ENCODE assay signal across 29 mouse cellular contexts in the genomic region with DNA sequence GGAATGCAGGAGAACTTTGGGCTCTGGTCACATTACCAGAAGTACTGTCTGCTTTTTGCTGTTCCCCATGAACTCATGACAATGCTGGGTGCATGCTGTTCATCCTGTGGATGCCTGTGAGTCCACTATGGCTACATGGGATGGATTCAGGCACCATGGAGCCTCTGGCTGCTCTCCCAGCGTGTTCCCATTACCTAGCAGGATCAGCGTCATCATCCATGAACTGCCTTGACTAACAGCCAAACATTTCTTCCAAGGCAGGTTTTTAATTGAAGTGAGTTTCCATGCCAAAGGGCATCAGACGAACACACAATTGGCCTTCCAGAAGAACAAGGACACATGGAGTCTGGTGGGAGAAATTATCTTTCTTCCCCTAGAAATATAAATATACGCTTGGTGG.
DNase-seq lines count a peak whose midpoint lies in the region; ATAC-seq and TF ChIP-seq lines count a peak whose summit lies in the region.
"Had no signal": no experiment of that assay in that cellular context is flagged by ENCODE, and none has a peak within 500 bp of the region (broad histone marks: within the 10 kb centered on the region; RNA-seq: fewer than 3 reads in every experiment).

No protein-coding gene starts in this region.

- H3K4me3 ChIP-seq in hindbrain, postnatal 0 days (ENCODE audit: low read length) = no peak overlapping the region
- no peak overlapping the region for H3K4me3 ChIP-seq in hindbrain, embryonic 11.5 days (ENCODE audit: low read depth, low read length)
- H3K4me3 ChIP-seq: embryonic facial prominence, embryonic 10.5 days; embryonic facial prominence, embryonic 15.5 days; heart, embryonic 13.5 days; hindbrain, embryonic 15.5 days; limb, embryonic 12.5 days; liver, embryonic 15.5 days; lung, embryonic 15.5 days; midbrain, embryonic 10.5 days; myocyte; neural tube, embryonic 12.5 days had no signal

- H3K27me3 ChIP-seq in hindbrain, postnatal 0 days (ENCODE audit: insufficient read depth, low read length) = no peaks in the 10 kb centered on the region
- no peaks in the 10 kb centered on the region for H3K27me3 ChIP-seq in hindbrain, embryonic 11.5 days (ENCODE audit: control insufficient read depth, insufficient read depth, low read length)
- H3K27me3 ChIP-seq: embryonic facial prominence, embryonic 15.5 days; heart, embryonic 13.5 days; hindbrain, embryonic 15.5 days; limb, embryonic 12.5 days; liver, embryonic 15.5 days; lung, embryonic 15.5 days; neural tube, embryonic 12.5 days had no signal

- no peak for TF ChIP-seq CTCF in hindbrain, postnatal 0 days (IDR thresholded peaks at IDR 0.05; ENCODE audit: low read depth)

- intact Hi-C loops in left cerebral cortex, postnatal 4 days (cut with DNase I) = no loop called here

- H3K36me3 ChIP-seq in hindbrain, postnatal 0 days (ENCODE audit: insufficient read depth, low read length) = no peaks in the 10 kb centered on the region
- H3K36me3 ChIP-seq in hindbrain, embryonic 11.5 days (ENCODE audit: control insufficient read depth, insufficient read depth, low read length) = no peaks in the 10 kb centered on the region
- H3K36me3 ChIP-seq: embryonic facial prominence, embryonic 10.5 days; embryonic facial prominence, embryonic 15.5 days; heart, embryonic 13.5 days; hindbrain, embryonic 15.5 days; limb, embryonic 12.5 days; liver, embryonic 15.5 days; lung, embryonic 15.5 days; midbrain, embryonic 10.5 days; neural tube, embryonic 12.5 days had no signal

- H3K27ac ChIP-seq in hindbrain, postnatal 0 days = no peak overlapping the region
- no peak overlapping the region for H3K27ac ChIP-seq in hindbrain, embryonic 11.5 days (ENCODE audit: low read depth, low read length)
- H3K27ac ChIP-seq: embryonic facial prominence, embryonic 10.5 days; embryonic facial prominence, embryonic 15.5 days; heart, embryonic 13.5 days; limb, embryonic 12.5 days; liver, embryonic 15.5 days; lung, embryonic 15.5 days; midbrain, embryonic 10.5 days; neural tube, embryonic 12.5 days had no signal

- WGBS in hindbrain, postnatal 0 days = 60% methylated on average over 4 of the region's 4 CpGs
- 90% methylated on average over 4 of the region's 4 CpGs for WGBS in hindbrain, embryonic 11.5 days

- H3K4me2 ChIP-seq in hindbrain, postnatal 0 days (ENCODE audit: low read depth, low read length) = no peak overlapping the region
- no peak overlapping the region for H3K4me2 ChIP-seq in hindbrain, embryonic 11.5 days (replicated peaks; ENCODE audit: low read depth, low read length)
- H3K4me2 ChIP-seq: embryonic facial prominence, embryonic 15.5 days; heart, embryonic 13.5 days; hindbrain, embryonic 15.5 days; limb, embryonic 12.5 days; liver, embryonic 15.5 days; lung, embryonic 15.5 days; neural tube, embryonic 12.5 days had no signal

- H3K9ac ChIP-seq in hindbrain, postnatal 0 days (replicated peaks; ENCODE audit: low read length) = no peak overlapping the region
- H3K9ac ChIP-seq in hindbrain, embryonic 11.5 days (ENCODE audit: low read depth, low read length) = no peak overlapping the region
- H3K9ac ChIP-seq: embryonic facial prominence, embryonic 15.5 days; heart, embryonic 13.5 days; hindbrain, embryonic 15.5 days; limb, embryonic 12.5 days; liver, embryonic 15.5 days; lung, embryonic 15.5 days; neural tube, embryonic 12.5 days had no signal

- H3K9me3 ChIP-seq in hindbrain, postnatal 0 days (ENCODE audit: low read length) = no peaks in the 10 kb centered on the region
- no peaks in the 10 kb centered on the region for H3K9me3 ChIP-seq in hindbrain, embryonic 11.5 days (ENCODE audit: control insufficient read depth, low read length)
- H3K9me3 ChIP-seq: embryonic facial prominence, embryonic 10.5 days; embryonic facial prominence, embryonic 15.5 days; heart, embryonic 13.5 days; hindbrain, embryonic 15.5 days; limb, embryonic 12.5 days; liver, embryonic 15.5 days; lung, embryonic 15.5 days; neural tube, embryonic 12.5 days had no signal

- no peak for ATAC-seq in hindbrain, postnatal 0 days
- no peak for ATAC-seq in hindbrain, embryonic 11.5 days (ENCODE audit: low FRiP score)
- ATAC-seq: activated CD4-positive, CD25-positive, alpha-beta regulatory T cell, adult 4 months; midbrain, embryonic 16.5 days had no signal

- DNase-seq in cerebellum, postnatal 10 days = peak; percentile 73 to 76
- DNase-seq in cerebellum, postnatal 25 days = no peak
- DNase-seq in hindbrain, postnatal 0 days (ENCODE audit: low spot score) = peak; percentile 39
- no peak for DNase-seq in hindbrain, embryonic 11.5 days (ENCODE audit: low spot score)
- DNase-seq in left cerebral cortex, postnatal 4 days = peak; percentile 50
- no peak for DNase-seq in left cerebral cortex, adult 11 months (ENCODE audit: low spot score)
- DNase-seq in kidney, postnatal 25 days = peak; percentile 50 to 75
- DNase-seq in thymus, postnatal 0 days (ENCODE audit: low spot score) = no peak
- DNase-seq: adrenal gland, adult 8-10 months; cerebellum, adult 8-10 months; gastrocnemius, postnatal 36 days; heart, adult 18-20 months; heart, postnatal 10 days; layer of hippocampus, adult 9-11 months; right cerebral cortex, adult 18-20 months; spleen, adult 18-20 months; thymus, postnatal 25 days had no signal

- H3K4me1 ChIP-seq in hindbrain, postnatal 0 days (ENCODE audit: insufficient read depth, low read length) = no peaks in the 10 kb centered on the region
- H3K4me1 ChIP-seq in hindbrain, embryonic 11.5 days (replicated peaks; ENCODE audit: control insufficient read depth, insufficient read depth, low read length) = no peaks in the 10 kb centered on the region
- H3K4me1 ChIP-seq: embryonic facial prominence, embryonic 10.5 days; embryonic facial prominence, embryonic 15.5 days; heart, embryonic 13.5 days; hindbrain, embryonic 15.5 days; lung, embryonic 15.5 days; midbrain, embryonic 10.5 days; neural tube, embryonic 12.5 days had no signal

Comparison
In these comparisons a context has a peak if more than half of its experiments do, and no peak if none do; other contexts are left out.
1. DNase-seq: peak in cerebellum, postnatal 10 days (2 of 2), hindbrain, postnatal 0 days (single experiment), left cerebral cortex, postnatal 4 days (single experiment) and kidney, postnatal 25 days (2 of 2); none in cerebellum, postnatal 25 days (0 of 2), hindbrain, embryonic 11.5 days (single experiment), left cerebral cortex, adult 11 months (single experiment) and thymus, postnatal 0 days (single experiment).